Mouse (Mus musculus): ENCODE measurements around the gene Qdpr. TPM values are rescaled to one million over a fixed set of nuclear protein-coding genes. Genes with fewer than 3 reads are reported as not detected.
A peak's percentile ranks its signal among the peaks of the same experiment; 100 is the strongest.

The Qdpr gene
- 100 to 1,000 TPM; 101 to 112 TPM for total RNA-seq (2021)
- long read RNA-seq, experiment 1, transcript Qdpr-201 (7 exons, 1,380 nt), result major isoform, 68 of 71 reads
- long read RNA-seq, experiment 1, partial matches to known transcripts, result 1 of 71 reads
- long read RNA-seq, experiment 1, other reads (novel, unspliced or antisense), result 2 of 71 reads
- long read RNA-seq, experiment 2, transcript Qdpr-201 (7 exons, 1,380 nt), result major isoform, 65 of 70 reads
- long read RNA-seq, experiment 2, partial matches to known transcripts, result 1 of 70 reads
- long read RNA-seq, experiment 2, other reads (novel, unspliced or antisense), result 2 of 70 reads

- intact Hi-C loops (cut with DNase I; ENCODE audit: low total_unique reads), result no loop called here
- peak; percentile 98 for DNase-seq
These were observed at the start of gene Qdpr for GRCm38 (mm10) chr5:45449831-45450716. TSS of gene Qdpr (minus strand) at chr5:45450236.

GRCm38 (mm10) chr5:45497564-45497963 is 47.5 kb upstream of the Qdpr start:
- intact Hi-C loops (cut with DNase I; ENCODE audit: low total_unique reads), result no loop called here
- DNase-seq, result no peak

- intact Hi-C loops (cut with DNase I; ENCODE audit: low total_unique reads), result no loop called here
- no peak for DNase-seq
These were observed 47.0 kb upstream of the Qdpr start for GRCm38 (mm10) chr5:45496930-45497550.

GRCm38 (mm10) chr5:45496479-45496878 is 46.4 kb upstream of the Qdpr start:
- no peak for DNase-seq
- intact Hi-C loops (cut with DNase I; ENCODE audit: low total_unique reads), result no loop called here

GRCm38 (mm10) chr5:45496042-45496441 is 46.0 kb upstream of the Qdpr start:
- no peak for DNase-seq
- intact Hi-C loops (cut with DNase I; ENCODE audit: low total_unique reads), result no loop called here

GRCm38 (mm10) chr5:45495429-45495975 is 45.5 kb upstream of the Qdpr start:
- intact Hi-C loops (cut with DNase I; ENCODE audit: low total_unique reads), result no loop called here
- DNase-seq, result no peak

- no peak for DNase-seq
- intact Hi-C loops (cut with DNase I; ENCODE audit: low total_unique reads), result no loop called here
These were observed 44.2 kb upstream of the Qdpr start for GRCm38 (mm10) chr5:45494093-45494755.

- peak; percentile 100 for DNase-seq
- intact Hi-C loops (cut with DNase I; ENCODE audit: low total_unique reads), result no loop called here
These were observed 43.4 kb upstream of the Qdpr start, which contains the start of gene Lap3 for GRCm38 (mm10) chr5:45493191-45494092. TSS of gene Lap3 (plus strand) at chr5:45493374.

- no peak for DNase-seq
- intact Hi-C loops (cut with DNase I; ENCODE audit: low total_unique reads), result no loop called here
These were observed 41.7 kb upstream of the Qdpr start for GRCm38 (mm10) chr5:45491776-45492175.

- DNase-seq, result no peak
- intact Hi-C loops (cut with DNase I; ENCODE audit: low total_unique reads), result no loop called here
These were observed 33.6 kb upstream of the Qdpr start for GRCm38 (mm10) chr5:45483654-45484053.

- no peak for DNase-seq
- intact Hi-C loops (cut with DNase I; ENCODE audit: low total_unique reads), result no loop called here
These were observed 32.6 kb upstream of the Qdpr start for GRCm38 (mm10) chr5:45482607-45483006.

GRCm38 (mm10) chr5:45481125-45481524 is 31.1 kb upstream of the Qdpr start:
- intact Hi-C loops (cut with DNase I; ENCODE audit: low total_unique reads), result no loop called here
- DNase-seq, result no peak

GRCm38 (mm10) chr5:45480066-45480465 is 30.0 kb upstream of the Qdpr start:
- intact Hi-C loops (cut with DNase I; ENCODE audit: low total_unique reads), result no loop called here
- DNase-seq, result no peak

- intact Hi-C loops (cut with DNase I; ENCODE audit: low total_unique reads), result loop anchor here (10.0 kb wide), 1 partner anchor 867 kb away; no protein-coding TSS in a partner anchor
- DNase-seq, result no peak
These were observed 27.6 kb upstream of the Qdpr start for GRCm38 (mm10) chr5:45477601-45478000.

GRCm38 (mm10) chr5:45476288-45476687 is 26.3 kb upstream of the Qdpr start:
- no peak for DNase-seq
- intact Hi-C loops (cut with DNase I; ENCODE audit: low total_unique reads), result loop anchor here (10.0 kb wide), 1 partner anchor 869 kb away; no protein-coding TSS in a partner anchor

GRCm38 (mm10) chr5:45475771-45476170 is 25.7 kb upstream of the Qdpr start:
- intact Hi-C loops (cut with DNase I; ENCODE audit: low total_unique reads), result loop anchor here (10.0 kb wide), 1 partner anchor 869 kb away; no protein-coding TSS in a partner anchor

GRCm38 (mm10) chr5:45474758-45475157 is 24.7 kb upstream of the Qdpr start:
- intact Hi-C loops (cut with DNase I; ENCODE audit: low total_unique reads), result loop anchor here (5.0 to 10.0 kb wide), 2 partner anchors 193 to 870 kb away; partner anchors contain the start of gene Ncapg
- DNase-seq, result no peak

More at GRCm38 (mm10) chr5:45475771-45476170, 25.7 kb upstream of the Qdpr start:
- no peak for DNase-seq

- DNase-seq, result no peak
- intact Hi-C loops (cut with DNase I; ENCODE audit: low total_unique reads), result loop anchor here (5.0 to 10.0 kb wide), 2 partner anchors 193 to 871 kb away; partner anchors contain the start of gene Ncapg
These were observed 24.2 kb upstream of the Qdpr start for GRCm38 (mm10) chr5:45474215-45474614.

Data from gastrocnemius, postnatal 14 days (tissue).